Mouse (Mus musculus) limb, embryonic 13.5 days (tissue): ENCODE measurements at regions not wholly inside any gene's neighbourhood (a gene's known extent, or its start where the extent isn't known, plus 50 kb on each side); places are given as distances from the start of the nearest gene placed in this dataset.

Experiments used
- ATAC-seq: fragments of 200-750 bp; cut with Nextera tagmentation; 2 replicates; pipeline ENCODE4 v1.8.0; 2017; ENCODE audit warnings: low read depth, moderate number of reproducible peaks, moderate TSS enrichment; ENCODE audit not compliant: low FRiP score
- H3K27ac ChIP-seq: fragments of 300-500 bp; sonication (generic); 2 replicates; pipeline ENCODE4 v1.5.1; 2015; ENCODE audit warnings: inconsistent platforms, mild to moderate bottlenecking, moderate library complexity
- H3K27me3 ChIP-seq: fragments of 300-500 bp; sonication (generic); 2 replicates; pipeline ENCODE4 v1.6.1; 2015; ENCODE audit warnings: mild to moderate bottlenecking, inconsistent platforms
- H3K36me3 ChIP-seq: fragments of 300-500 bp; sonication (generic); 2 replicates; pipeline ENCODE4 v1.6.1; 2015; ENCODE audit warnings: inconsistent platforms, mild to moderate bottlenecking, moderate library complexity
- H3K4me1 ChIP-seq: fragments of 300-500 bp; sonication (generic); 2 replicates; pipeline ENCODE4 v1.6.1; 2015; ENCODE audit warnings: inconsistent platforms
- H3K4me2 ChIP-seq: fragments of 300-500 bp; sonication (generic); replicated peaks from 2 replicates; pipeline ENCODE4 v1.6.1; 2015; ENCODE audit warnings: inconsistent platforms, mild to moderate bottlenecking, moderate library complexity
- H3K4me3 ChIP-seq: fragments of 300-500 bp; sonication (generic); 2 replicates; pipeline ENCODE4 v1.5.1; 2015; ENCODE audit warnings: moderate library complexity, mild to moderate bottlenecking, inconsistent platforms
- H3K9ac ChIP-seq: fragments of 300-500 bp; sonication (generic); 2 replicates; pipeline ENCODE4 v1.6.1; 2015; ENCODE audit warnings: mild to moderate bottlenecking, inconsistent platforms
- H3K9me3 ChIP-seq: fragments of 300-500 bp; sonication (generic); 2 replicates; pipeline ENCODE4 v1.6.1; 2016; ENCODE audit warnings: inconsistent platforms
- WGBS: fragments of 180-500 bp; shearing (Covaris S2); methylation state at CpG from one replicate; pipeline ENCODE4 v1.1.7; 2015; 5-methylcytosine and 5-hydroxymethylcytosine counted together

DNA sequence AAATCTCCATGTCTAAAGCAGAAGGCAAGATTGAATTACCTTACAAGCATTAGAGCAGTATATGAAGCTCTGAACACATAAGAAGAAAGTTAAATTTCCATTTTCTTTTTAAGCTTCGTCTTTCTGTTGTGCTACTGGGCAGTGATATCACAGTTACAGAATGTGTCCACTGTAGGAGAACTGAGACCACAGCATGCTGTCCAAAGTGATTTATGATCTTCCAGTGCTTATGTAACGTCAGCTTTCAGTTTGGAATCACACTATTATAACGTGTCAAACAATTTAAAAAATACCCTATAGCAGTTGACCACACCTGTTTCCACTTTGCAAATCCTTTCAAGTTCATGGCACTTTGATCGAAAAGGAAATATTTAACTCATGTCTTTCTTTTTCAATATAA is 221.7 kb downstream of the Pros1 start:
- Histone ChIP-seq H3K4me3 (no peak overlapping the region), H3K36me3 (no peaks in the 10 kb centered on the region), H3K4me1 (peaks cover 4% of the 10 kb centered on the region; the same call in 1 of the 2 replicates), H3K27me3 (no peaks in the 10 kb centered on the region), H3K9me3 (no peaks in the 10 kb centered on the region), H3K4me2 (no peak overlapping the region), H3K9ac (no peak overlapping the region), H3K27ac (no peak overlapping the region)
- whole genome bisulfite sequencing: 17% methylated on average over 4 of the region's 4 CpGs
- ATAC-seq: no peak

GRCm38 (mm10) chr16:63081383-63081782 is 227.3 kb downstream of the Pros1 start:
- H3K4me1 ChIP-seq: peaks cover 16% of the 10 kb centered on the region
- no peak overlapping the region for H3K4me2 ChIP-seq
- H3K27ac ChIP-seq: no peak overlapping the region
- no peaks in the 10 kb centered on the region for H3K36me3 ChIP-seq
- H3K9ac ChIP-seq: no peak overlapping the region
- ATAC-seq: no peak
- H3K9me3 ChIP-seq: no peaks in the 10 kb centered on the region
- H3K27me3 ChIP-seq: no peaks in the 10 kb centered on the region
- WGBS: 54% methylated on average over 3 of the region's 3 CpGs
- no peak overlapping the region for H3K4me3 ChIP-seq

GRCm38 (mm10) chr16:63083256-63083655 is 229.1 kb downstream of the Pros1 start:
- 72% methylated on average over 5 of the region's 5 CpGs for WGBS
- Histone ChIP-seq H3K4me2 (no peak overlapping the region), H3K9me3 (no peaks in the 10 kb centered on the region), H3K27ac (no peak overlapping the region; the same call in 1 of the 2 replicates), H3K4me3 (no peak overlapping the region), H3K27me3 (no peaks in the 10 kb centered on the region), H3K9ac (no peak overlapping the region), H3K4me1 (peaks cover 18% of the 10 kb centered on the region), H3K36me3 (no peaks in the 10 kb centered on the region)
- ATAC-seq: no peak

GRCm38 (mm10) chr16:63084021-63084756 is 230.1 kb downstream of the Pros1 start:
- Histone ChIP-seq H3K9me3 (no peaks in the 10 kb centered on the region), H3K27me3 (no peaks in the 10 kb centered on the region), H3K4me1 (peaks cover 18% of the 10 kb centered on the region), H3K27ac (0 out of 2 replicates have a peak overlapping the region, but pooled peaks have one; percentile 15), H3K9ac (no peak overlapping the region), H3K4me3 (no peak overlapping the region), H3K36me3 (no peaks in the 10 kb centered on the region), H3K4me2 (peak overlapping the region; percentile 5; the same call in 1 of the 2 replicates)
- WGBS: 16% methylated on average over 10 of the region's 10 CpGs
- peak; percentile 92 for ATAC-seq

GRCm38 (mm10) chr16:63086086-63086796 is 232.1 kb downstream of the Pros1 start:
- H3K4me3 ChIP-seq: no peak overlapping the region
- no peak overlapping the region for H3K9ac ChIP-seq
- H3K4me2 ChIP-seq: no peak overlapping the region
- H3K36me3 ChIP-seq: no peaks in the 10 kb centered on the region
- H3K27ac ChIP-seq: no peak overlapping the region
- WGBS: 79% methylated on average over 9 of the region's 9 CpGs
- H3K4me1 ChIP-seq: peaks cover 18% of the 10 kb centered on the region
- no peaks in the 10 kb centered on the region for H3K27me3 ChIP-seq
- H3K9me3 ChIP-seq: no peaks in the 10 kb centered on the region
- no peak for ATAC-seq

GRCm38 (mm10) chr16:63091471-63092300 is 237.6 kb downstream of the Pros1 start:
- peaks cover 8% of the 10 kb centered on the region; the same call in 1 of the 2 replicates for H3K4me1 ChIP-seq
- H3K27ac ChIP-seq: no peak overlapping the region
- H3K4me2 ChIP-seq: no peak overlapping the region
- H3K27me3 ChIP-seq: no peaks in the 10 kb centered on the region
- H3K36me3 ChIP-seq: no peaks in the 10 kb centered on the region
- 31% methylated on average over 11 of the region's 11 CpGs for WGBS
- no peak for ATAC-seq
- H3K9ac ChIP-seq: no peak overlapping the region
- no peaks in the 10 kb centered on the region for H3K9me3 ChIP-seq
- H3K4me3 ChIP-seq: no peak overlapping the region

DNA sequence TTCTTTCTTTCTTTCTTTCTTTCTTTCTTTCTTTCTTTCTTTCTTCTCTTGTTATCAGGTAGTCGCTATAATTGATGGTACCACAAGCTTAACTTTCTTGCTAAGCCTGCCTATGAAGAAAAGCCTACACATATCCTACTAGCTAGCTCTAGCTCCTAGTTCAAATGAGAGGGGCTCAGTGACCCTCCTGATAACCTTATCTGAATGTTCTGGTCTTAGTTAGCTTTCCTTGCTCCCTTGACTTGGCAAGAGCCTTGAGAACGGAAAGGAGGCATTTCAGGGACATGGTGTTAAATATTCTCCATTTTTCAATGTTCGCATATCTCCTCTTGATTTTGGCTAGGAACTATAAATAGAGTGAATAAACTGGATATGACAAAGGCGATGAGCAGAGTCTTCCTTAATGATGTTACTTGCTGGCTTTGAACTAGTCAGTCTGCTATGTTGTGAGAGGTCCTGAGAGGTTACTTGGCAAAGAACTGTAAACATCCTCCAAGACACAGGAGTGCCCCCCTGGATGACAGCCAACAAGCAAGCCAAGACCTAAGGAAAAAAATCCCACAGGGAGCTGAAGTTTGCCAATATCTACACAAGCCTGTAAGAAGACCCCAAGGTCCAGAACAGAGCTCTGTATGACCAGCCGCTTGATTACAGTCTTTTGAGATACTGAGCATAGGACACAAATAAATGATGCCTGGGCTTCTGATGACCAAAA is 240.2 kb downstream of the Pros1 start:
- H3K4me1 ChIP-seq: peaks cover 8% of the 10 kb centered on the region; the same call in 1 of the 2 replicates
- no peak for ATAC-seq
- H3K4me2 ChIP-seq: no peak overlapping the region
- no peak overlapping the region for H3K27ac ChIP-seq
- no peaks in the 10 kb centered on the region for H3K36me3 ChIP-seq
- no peaks in the 10 kb centered on the region for H3K9me3 ChIP-seq
- no peak overlapping the region for H3K9ac ChIP-seq
- H3K27me3 ChIP-seq: no peaks in the 10 kb centered on the region
- WGBS: 90% methylated on average over 5 of the region's 5 CpGs
- no peak overlapping the region for H3K4me3 ChIP-seq

GRCm38 (mm10) chr16:63102362-63102761 is 248.3 kb downstream of the Pros1 start:
- no peak for ATAC-seq
- Histone ChIP-seq H3K27ac (no peak overlapping the region), H3K4me3 (no peak overlapping the region), H3K27me3 (no peaks in the 10 kb centered on the region), H3K4me2 (no peak overlapping the region), H3K9me3 (no peaks in the 10 kb centered on the region), H3K9ac (no peak overlapping the region), H3K36me3 (no peaks in the 10 kb centered on the region), H3K4me1 (peaks cover 10% of the 10 kb centered on the region; the same call in 1 of the 2 replicates)
- 79% methylated on average over 3 of the region's 3 CpGs for WGBS

- whole genome bisulfite sequencing: 80% methylated on average over 1 of the region's 1 CpGs
- no peak overlapping the region for H3K4me2 ChIP-seq
- no peak for ATAC-seq
- H3K4me3 ChIP-seq: no peak overlapping the region
- H3K4me1 ChIP-seq: peaks cover 10% of the 10 kb centered on the region; the same call in 1 of the 2 replicates
- no peaks in the 10 kb centered on the region for H3K36me3 ChIP-seq
- H3K9me3 ChIP-seq: no peaks in the 10 kb centered on the region
- no peaks in the 10 kb centered on the region for H3K27me3 ChIP-seq
- H3K27ac ChIP-seq: no peak overlapping the region
- no peak overlapping the region for H3K9ac ChIP-seq
Observed at GRCm38 (mm10) chr16:63102930-63103329, 248.8 kb downstream of the Pros1 start.

- no peaks in the 10 kb centered on the region for H3K36me3 ChIP-seq
- no peaks in the 10 kb centered on the region for H3K27me3 ChIP-seq
- H3K4me3 ChIP-seq: no peak overlapping the region
- H3K4me2 ChIP-seq: no peak overlapping the region
- no peak overlapping the region for H3K27ac ChIP-seq
- H3K9me3 ChIP-seq: no peaks in the 10 kb centered on the region
- WGBS: 87% methylated on average over 5 of the region's 5 CpGs
- ATAC-seq: no peak
- H3K9ac ChIP-seq: no peak overlapping the region
- peaks cover 10% of the 10 kb centered on the region; the same call in 1 of the 2 replicates for H3K4me1 ChIP-seq
Observed at GRCm38 (mm10) chr16:63104383-63104782, 250.3 kb downstream of the Pros1 start.

DNA sequence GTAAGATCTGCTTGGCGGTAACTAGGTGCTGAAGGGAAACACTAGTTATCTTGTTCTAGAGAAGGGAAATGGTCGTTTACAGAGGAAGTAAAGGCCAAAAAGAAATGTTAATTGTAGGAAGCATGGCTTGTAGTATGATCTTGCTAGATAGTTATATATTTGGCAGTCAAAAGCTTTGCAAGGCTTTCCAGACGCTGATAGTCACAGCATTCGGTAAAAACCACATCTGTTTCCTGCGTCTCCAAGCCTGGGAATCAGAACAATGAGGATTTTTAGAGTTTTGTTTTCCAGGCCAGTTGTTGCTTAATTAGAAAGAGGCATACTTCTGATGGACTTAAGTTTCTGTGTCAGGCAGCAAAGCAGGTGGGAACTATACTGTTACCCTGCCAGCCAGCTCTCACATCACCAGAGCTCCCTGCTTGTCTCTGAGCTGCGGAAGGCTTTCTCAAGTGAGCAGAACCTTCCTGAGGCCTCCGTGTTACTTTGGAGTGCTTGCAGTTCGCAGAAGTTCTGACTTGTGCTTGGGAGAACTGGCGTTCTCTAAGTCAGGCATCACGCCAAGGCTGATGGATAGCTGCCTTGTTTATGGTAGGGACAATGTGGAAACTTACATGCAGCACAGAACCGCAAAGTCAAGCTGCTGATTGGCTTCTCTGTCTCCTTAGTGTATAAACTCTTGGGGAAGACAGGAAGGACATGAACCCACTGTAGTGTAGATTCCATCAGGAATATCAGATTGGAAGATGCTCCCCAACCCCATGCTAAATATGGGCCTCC is 251.0 kb downstream of the Pros1 start:
- Histone ChIP-seq H3K27me3 (no peaks in the 10 kb centered on the region), H3K9ac (no peak overlapping the region), H3K4me1 (peaks cover 10% of the 10 kb centered on the region; the same call in 1 of the 2 replicates), H3K4me3 (no peak overlapping the region), H3K27ac (0 out of 2 replicates have a peak overlapping the region, but pooled peaks have one; percentile 28), H3K4me2 (no peak overlapping the region; the same call in 1 of the 2 replicates), H3K36me3 (no peaks in the 10 kb centered on the region), H3K9me3 (no peaks in the 10 kb centered on the region)
- 0 out of 2 replicates have a peak, but pooled peaks have one; percentile 57 for ATAC-seq
- WGBS: 51% methylated on average over 11 of the region's 11 CpGs
